Mouse (Mus musculus) ZHBTc4 (cell line): ENCODE measurements around the gene Nrarp.

Source experiments
- DNase-seq: peaks from one replicate; pipeline ENCODE4 v3.0.0-alpha.2; 2011; ENCODE audit warnings: low read depth, low spot score

Gene Nrarp

DNA sequence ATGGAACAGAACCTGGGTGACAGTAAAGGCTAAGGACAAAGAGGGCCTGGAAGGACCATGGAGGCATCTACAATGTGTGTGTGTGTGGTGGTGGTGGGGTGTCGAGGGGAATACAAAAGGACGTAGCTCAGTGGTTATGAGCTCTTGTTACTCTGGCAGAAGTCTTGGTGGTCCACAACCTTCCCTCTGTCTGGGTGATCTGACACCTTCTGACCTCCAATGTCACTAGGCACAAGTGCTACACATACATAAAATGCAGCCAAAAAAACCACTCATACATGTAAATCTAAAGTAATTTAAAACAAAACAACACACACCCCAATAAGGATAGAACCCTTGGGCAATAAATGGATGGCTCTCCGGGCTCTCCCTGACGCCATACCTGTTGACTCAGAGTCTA, 46.8 kb downstream of the Nrarp start:
- no peak for DNase-seq

DNA sequence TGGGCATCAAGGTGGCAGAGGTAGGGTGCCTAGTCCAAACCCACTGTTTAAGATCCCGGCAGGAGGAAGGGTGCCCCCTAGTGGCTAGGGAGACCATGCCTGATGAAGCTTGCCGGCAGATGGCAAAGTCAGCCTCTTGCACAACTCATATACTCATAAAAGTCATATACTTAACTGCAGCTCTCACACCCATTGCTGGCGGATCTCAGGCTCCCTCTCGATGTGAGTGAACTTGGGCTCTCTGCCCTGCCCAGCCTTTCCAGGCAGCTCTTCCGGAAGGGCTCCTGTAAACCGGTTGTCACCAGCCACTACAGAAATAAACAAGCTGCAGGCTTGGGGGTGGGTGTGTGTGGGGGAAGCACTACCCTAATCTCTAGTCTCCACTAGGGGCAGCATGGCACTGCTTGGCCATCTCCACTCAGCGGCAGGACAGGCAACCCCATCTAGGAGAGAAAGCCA, 47.9 kb downstream of the Nrarp start:
- peak; percentile 96 for DNase-seq

DNA sequence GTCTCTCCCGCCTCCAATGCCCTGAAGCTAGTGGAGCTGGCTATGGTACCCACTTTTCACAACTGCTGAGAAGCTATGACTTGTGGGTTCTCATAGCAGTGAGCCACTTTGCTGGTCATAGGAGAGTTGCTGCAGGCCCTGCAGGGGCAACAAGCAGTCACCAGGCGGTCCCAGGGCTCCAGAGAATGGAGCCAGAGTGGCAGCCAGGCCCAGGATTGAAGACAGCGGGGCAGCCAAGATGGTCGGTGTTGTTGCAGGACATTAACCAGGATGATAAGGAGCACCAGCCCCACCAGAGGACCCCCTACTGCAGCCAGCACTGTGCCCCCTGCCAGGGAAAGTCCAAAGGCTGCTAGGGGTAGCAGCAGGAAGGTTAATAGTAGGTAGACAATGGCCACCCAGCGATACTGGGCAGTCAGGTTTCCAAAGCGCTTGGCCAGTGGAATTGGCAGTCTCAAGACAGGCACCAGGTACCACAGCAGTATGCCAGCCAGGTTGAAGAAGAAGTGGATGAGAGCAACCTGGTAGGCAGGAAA, 48.5 kb downstream of the Nrarp start:
- no peak for DNase-seq

DNA sequence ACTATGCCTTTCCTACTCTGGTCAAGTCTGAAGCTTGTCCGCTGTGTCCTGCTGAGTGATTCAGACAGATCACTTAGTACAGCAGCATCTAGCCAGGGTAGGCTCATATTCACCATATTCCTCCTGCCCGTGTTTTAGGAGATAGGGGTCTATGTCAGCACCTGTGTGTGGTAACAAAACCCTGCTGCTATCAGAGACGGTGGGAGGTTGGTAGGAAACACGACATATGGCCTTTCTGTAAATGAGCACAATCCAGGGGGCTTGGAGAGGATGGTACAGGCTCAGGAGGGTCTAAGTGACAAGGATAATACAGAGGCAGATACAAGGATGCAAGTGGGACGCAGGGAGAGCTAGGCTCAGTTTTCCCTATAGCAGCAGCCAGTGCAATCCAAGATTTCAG, 49.0 kb downstream of the Nrarp start:
- DNase-seq: no peak

DNA sequence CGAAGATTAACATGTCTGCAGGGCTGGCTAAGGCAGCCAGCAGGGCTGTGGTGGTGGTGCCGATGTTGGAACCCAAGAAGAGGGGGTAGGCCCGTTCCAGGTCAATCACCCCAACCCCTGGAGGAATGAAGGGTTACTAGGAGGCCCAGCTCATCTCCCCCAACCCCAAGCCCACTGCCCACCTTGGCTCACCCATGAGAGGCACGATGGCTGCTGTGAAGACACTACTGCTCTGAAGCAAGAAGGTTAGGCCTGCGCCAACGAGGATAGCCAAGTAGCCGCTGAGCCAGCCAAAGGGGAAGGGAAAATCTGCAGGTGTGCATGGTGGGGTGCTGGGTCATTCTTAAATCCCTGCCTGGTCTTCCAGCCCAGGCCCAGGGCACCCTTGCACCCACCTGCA, 50.0 kb downstream of the Nrarp start:
- DNase-seq: no peak

DNA sequence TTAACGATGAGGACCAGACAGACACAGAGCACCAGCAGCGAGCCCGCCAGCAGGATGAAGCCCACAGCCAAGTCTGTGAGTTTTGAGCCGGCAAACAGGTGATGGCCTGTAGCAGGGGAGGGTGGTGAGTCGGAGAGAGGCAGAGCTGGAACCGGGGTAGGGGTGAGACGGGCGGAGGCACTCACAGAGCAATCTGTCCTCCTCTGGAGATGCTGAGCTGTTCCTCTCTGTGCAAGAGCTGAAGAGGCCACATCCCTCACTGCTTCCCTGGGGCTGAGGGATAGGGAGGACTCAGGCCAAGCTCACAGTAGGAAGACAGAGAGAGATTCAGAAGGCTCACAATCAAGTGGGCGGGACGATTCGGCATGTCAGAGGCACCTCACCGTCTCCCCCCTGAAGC, 50.5 kb downstream of the Nrarp start:
- peak; percentile 58 for DNase-seq
